Mouse (Mus musculus) stomach, embryonic 14.5 days (tissue): ENCODE data around the gene Mest. TPM values are rescaled to one million over a fixed set of nuclear protein-coding genes. Genes with fewer than 3 reads are reported as not detected.

Experiments
- ATAC-seq: fragments of 200-750 bp; cut with Nextera tagmentation; 2 replicates; pipeline ENCODE4 v1.8.0; 2017; ENCODE audit warnings: low read depth, moderate TSS enrichment; ENCODE audit not compliant: insufficient number of reproducible peaks, insufficient read depth, low FRiP score
- H3K27ac ChIP-seq: fragments of 300-500 bp; sonication (generic); 2 replicates; pipeline ENCODE4 v1.5.1; 2014; ENCODE audit warnings: mild to moderate bottlenecking, low read length, moderate library complexity, mixed read lengths
- H3K27me3 ChIP-seq: fragments of 300-500 bp; sonication (generic); 2 replicates; pipeline ENCODE4 v1.6.1; 2014; ENCODE audit warnings: low read length, control low read depth, mixed read lengths; ENCODE audit not compliant: control insufficient read depth, insufficient read depth
- H3K36me3 ChIP-seq: fragments of 300-500 bp; sonication (generic); 2 replicates; pipeline ENCODE4 v1.6.1; 2014; ENCODE audit warnings: mild to moderate bottlenecking, control low read depth, low read length, moderate library complexity, mixed read lengths; ENCODE audit not compliant: control insufficient read depth, insufficient read depth
- H3K4me1 ChIP-seq: fragments of 300-500 bp; sonication (generic); 2 replicates; pipeline ENCODE4 v1.6.1; 2014; ENCODE audit warnings: low read length, control low read depth, mixed read lengths; ENCODE audit not compliant: control insufficient read depth, insufficient read depth
- H3K4me2 ChIP-seq: fragments of 300-500 bp; sonication (generic); replicated peaks from 2 replicates; pipeline ENCODE4 v1.6.1; 2014; ENCODE audit warnings: low read depth, low read length, control low read depth
- H3K4me3 ChIP-seq: fragments of 300-500 bp; sonication (generic); 2 replicates; pipeline ENCODE4 v1.5.1; 2014; ENCODE audit warnings: low read depth, low read length, control low read depth
- H3K9ac ChIP-seq: fragments of 300-500 bp; sonication (generic); replicated peaks from 2 replicates; pipeline ENCODE4 v1.6.1; 2014; ENCODE audit warnings: low read depth, mild to moderate bottlenecking, control low read depth, low read length, moderate library complexity, mixed read lengths
- H3K9me3 ChIP-seq: fragments of 300-500 bp; sonication (generic); 2 replicates; pipeline ENCODE4 v1.6.1; 2016; ENCODE audit warnings: low read depth, low read length, control low read depth; ENCODE audit not compliant: control insufficient read depth
- WGBS: fragments of 180-500 bp; shearing (Covaris S2); extraction: QIAGEN DNeasy Blood & Tissue Kit; methylation state at CpG from one replicate; pipeline ENCODE4 v1.1.7; 2014; 5-methylcytosine and 5-hydroxymethylcytosine counted together
- microRNA counts: library from miRNA; unstranded; fragments of <30 nt; microRNA quantifications from one replicate; lab custom pipeline; 2016
- microRNA-seq: library from miRNA; unstranded; fragments of <30 nt; microRNA quantifications from one replicate; pipeline ENCODE4, GENCODE M21; 2016
- polyA plus RNA-seq: library from polyadenylated mRNA; unstranded; fragments of >200 nt; fragmentation: Nextera tagmentation; extraction: Ambion mirVana; gene quantifications from 2 replicates; pipeline ENCODE4 v1.2.1, GENCODE M21; 2014

Mest gene
- polyA plus RNA-seq, 1 experiment from 2014 or later, result 1,146 TPM

DNA sequence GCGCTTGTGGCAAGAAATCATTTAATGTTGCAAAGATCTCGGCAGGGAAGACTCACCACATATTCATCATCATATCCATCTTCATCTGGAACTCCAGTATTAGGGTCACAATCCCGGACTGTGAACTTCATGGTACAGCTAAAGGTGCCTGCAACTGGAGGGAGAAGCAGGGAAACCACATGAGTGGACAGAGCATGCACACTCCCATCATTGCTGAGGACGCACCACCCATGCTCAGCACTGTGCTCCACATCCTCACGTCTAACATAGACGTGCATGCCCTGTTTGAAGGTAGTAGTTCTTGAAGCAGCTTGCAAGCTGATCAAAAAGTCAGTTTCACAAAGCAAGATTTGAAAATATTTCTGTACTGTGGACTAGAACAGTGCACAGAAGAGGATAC lies 27.1 kb downstream of the Mest start:
- no peak overlapping the region for H3K27ac ChIP-seq
- WGBS, result 53% methylated on average over 6 of the region's 6 CpGs
- H3K4me3 ChIP-seq, result no peak overlapping the region
- no peaks in the 10 kb centered on the region for H3K9me3 ChIP-seq
- H3K9ac ChIP-seq, result no peak overlapping the region
- H3K27me3 ChIP-seq, result no peaks in the 10 kb centered on the region
- peaks cover 34% of the 10 kb centered on the region; the same call in 1 of the 2 replicates for H3K36me3 ChIP-seq
- H3K4me1 ChIP-seq, result no peaks in the 10 kb centered on the region
- no peak overlapping the region for H3K4me2 ChIP-seq
- no peak for ATAC-seq

DNA sequence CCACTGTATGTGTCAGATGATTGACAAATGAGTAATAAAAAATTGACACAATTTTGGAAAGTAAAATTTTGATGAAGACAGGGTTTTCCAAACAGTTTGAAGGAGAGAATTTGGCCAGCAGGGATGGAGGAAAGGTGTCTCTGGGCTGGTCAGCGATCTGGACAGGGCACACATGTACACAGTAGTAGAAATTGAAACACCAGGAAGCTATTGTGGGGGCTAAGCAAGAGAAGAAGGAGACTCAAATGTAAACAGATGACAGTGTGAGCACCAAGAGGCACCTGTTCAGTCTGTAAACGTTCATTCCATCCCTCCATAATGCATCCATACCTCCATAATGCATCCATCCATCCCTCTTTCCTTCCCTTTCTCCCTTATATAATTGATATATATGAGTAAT lies 27.9 kb downstream of the Mest start:
- Histone ChIP-seq H3K9ac (no peak overlapping the region), H3K4me1 (no peaks in the 10 kb centered on the region), H3K9me3 (no peaks in the 10 kb centered on the region), H3K27ac (no peak overlapping the region), H3K4me3 (no peak overlapping the region), H3K4me2 (no peak overlapping the region), H3K27me3 (no peaks in the 10 kb centered on the region), H3K36me3 (peaks cover 27% of the 10 kb centered on the region; the same call in 1 of the 2 replicates)
- 65% methylated on average over 2 of the region's 2 CpGs for WGBS
- no peak for ATAC-seq

MicroRNA genes within 50 kb of the gene (microRNA counts, 519-probe panel; counts per million panel counts)
- microRNA mmu-miR-335-3p (lab: Ali Mortazavi, UCI) (3,399 counts per million, percentile 66 among the panel's probes with 10 or more counts), microRNA mmu-miR-335-5p (lab: Ali Mortazavi, UCI) (5,159 counts per million, percentile 95 among the panel's probes with 10 or more counts)

Small RNA genes lying within 50 kb of the gene (microRNA-seq; reads per million reads assigned to microRNA genes)
- 69,188 reads per million, percentile 100 among the genes with 10 or more reads in this experiment for gene Mir335

Other genes starting within 250 kb of the Mest start
- 39.8 and 45.0 TPM in 2 replicates for gene Tmem209, start 213.8 kb upstream of the Mest start, polyA plus RNA-seq
- gene Ssmem1, start 213.7 kb upstream of the Mest start, polyA plus RNA-seq, result 0.52 TPM in 1 of 2 replicates, not detected in the other
- 1.4 and 127 TPM in 2 replicates for gene Cpa2, start 182.0 kb upstream of the Mest start, polyA plus RNA-seq
- gene Cpa4, start 155.2 kb upstream of the Mest start, polyA plus RNA-seq, result 0.49 and 0.71 TPM in 2 replicates
- gene Cpa5, start 112.5 kb upstream of the Mest start, polyA plus RNA-seq, result 0.13 and 0.15 TPM in 2 replicates
- gene Cpa1, start 84.3 kb upstream of the Mest start, polyA plus RNA-seq, result 1.5 and 116 TPM in 2 replicates
- 10.8 and 12.9 TPM in 2 replicates for gene Cep41, start 29.8 kb upstream of the Mest start, polyA plus RNA-seq
- 28.7 and 30.5 TPM in 2 replicates for gene Copg2, start 173.2 kb downstream of the Mest start, polyA plus RNA-seq
- gene Tsga13, start 192.0 kb downstream of the Mest start, polyA plus RNA-seq, result not detected in 2 replicates
- 3.7 and 5.4 TPM in 2 replicates for gene Klf14, start 235.5 kb downstream of the Mest start, polyA plus RNA-seq